Mouse (Mus musculus) lung, adult 18-20 months (tissue): Measurements from ENCODE around the gene Drosha.

Experiments used
- DNase-seq, 2 experiments: peaks; one replicate each; pipeline ENCODE4 v3.0.0; 2022; ENCODE audit warnings: mixed read lengths in 2 of 2

Gene Drosha

DNA sequence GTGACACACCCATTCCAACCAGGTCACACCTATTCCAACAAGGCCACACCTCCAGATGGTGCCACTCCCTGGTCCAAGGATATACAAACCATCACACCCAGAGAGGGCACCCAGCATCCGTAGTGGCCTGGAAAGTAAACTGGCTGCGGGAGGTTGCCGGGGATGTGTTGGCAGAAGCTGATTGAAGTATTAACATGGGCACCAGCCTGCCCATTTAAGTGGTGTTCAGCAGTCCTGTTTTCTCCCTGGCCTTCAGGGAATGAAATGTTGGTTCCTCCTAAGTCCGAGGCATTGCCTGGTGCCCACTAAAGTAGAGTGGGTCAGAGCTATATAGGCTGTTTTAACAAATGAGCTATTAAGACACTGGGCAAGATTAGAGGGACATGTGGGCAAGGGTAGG is 8.0 kb downstream of the Drosha start:
- DNase-seq = no peak

DNA sequence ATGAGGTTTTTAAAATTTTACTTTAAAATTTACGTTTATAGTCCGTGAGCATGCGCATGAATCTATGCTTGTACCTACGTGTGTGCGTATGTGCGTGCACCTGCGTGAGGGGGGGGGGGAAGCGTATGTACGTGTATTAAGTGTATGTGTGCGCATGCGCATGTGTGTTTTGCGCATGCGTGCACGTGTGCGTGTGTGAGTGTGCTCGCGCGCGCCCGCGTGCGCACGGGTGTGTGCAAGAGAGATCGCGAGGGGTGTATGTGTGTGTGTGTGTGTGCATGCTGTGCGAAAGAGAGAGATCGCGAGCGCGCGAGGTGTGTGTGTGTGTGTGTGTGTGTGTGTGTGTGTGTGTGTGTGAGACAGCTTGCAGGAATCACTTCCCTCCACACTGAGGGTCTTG is 8.8 kb downstream of the Drosha start:
- DNase-seq = no peak

DNA sequence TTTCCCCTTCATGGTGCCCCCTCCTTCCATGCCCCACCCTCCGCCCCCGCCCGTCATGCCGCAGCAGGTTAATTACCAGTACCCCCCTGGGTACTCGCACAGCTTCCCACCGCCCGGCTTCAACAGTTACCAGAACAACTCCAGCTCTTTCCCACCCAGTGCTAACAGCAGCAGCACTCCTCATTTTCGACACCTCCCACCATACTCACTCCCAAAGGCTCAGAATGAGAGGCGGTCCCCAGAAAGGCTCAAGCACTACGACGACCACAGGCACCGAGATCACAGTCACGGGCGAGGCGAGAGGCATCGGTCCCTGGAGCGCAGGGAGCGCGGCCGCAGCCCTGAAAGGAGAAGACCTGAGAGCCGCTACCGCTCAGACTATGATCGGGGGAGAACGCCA is 9.6 kb downstream of the Drosha start:
- DNase-seq = no peak

DNA sequence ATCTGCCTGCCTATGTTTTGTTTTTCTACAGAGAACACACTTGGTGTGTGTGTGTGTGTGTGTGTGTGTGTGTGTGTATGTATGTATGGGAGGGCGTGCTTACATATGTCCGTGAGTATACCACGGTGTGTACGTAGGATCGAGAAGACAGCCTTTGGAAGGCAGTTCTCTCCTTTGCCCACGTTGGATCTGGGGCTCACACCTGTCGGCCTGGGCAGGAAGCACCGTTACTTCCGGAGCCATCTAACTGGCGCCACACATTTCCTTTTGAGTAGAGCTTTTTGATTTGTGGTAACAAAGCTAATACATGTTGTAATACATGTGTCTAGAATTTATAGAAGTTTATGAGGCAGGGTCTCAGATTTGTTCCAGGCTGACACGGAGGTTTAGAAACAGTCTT is 16.1 kb downstream of the Drosha start:
- DNase-seq = no peak

DNA sequence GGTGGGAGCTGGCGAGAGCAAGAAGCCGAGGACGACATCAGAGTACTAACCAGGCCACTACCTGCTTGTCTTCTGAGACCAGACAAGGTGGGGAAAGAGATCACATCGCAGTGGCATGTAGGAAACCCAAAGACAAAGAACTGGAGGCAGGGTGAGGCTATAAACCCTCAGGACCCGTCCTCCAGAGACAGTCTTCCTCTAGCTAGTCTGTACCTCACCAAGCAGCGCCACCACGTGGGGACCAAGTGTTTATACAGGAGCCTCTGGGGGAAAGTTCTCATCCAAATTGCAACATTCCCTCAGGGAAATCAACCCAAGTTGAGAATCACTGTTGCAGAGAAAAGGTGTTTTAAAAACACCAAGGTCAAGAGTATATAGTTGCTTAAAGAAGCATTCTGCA is 18.2 kb downstream of the Drosha start:
- DNase-seq = no peak

- DNase-seq = no peak
Observed at GRCm38 (mm10) chr15:12848196-12848975, 23.8 kb downstream of the Drosha start.

GRCm38 (mm10) chr15:12849373-12849772 is 24.8 kb downstream of the Drosha start:
- DNase-seq = no peak

DNA sequence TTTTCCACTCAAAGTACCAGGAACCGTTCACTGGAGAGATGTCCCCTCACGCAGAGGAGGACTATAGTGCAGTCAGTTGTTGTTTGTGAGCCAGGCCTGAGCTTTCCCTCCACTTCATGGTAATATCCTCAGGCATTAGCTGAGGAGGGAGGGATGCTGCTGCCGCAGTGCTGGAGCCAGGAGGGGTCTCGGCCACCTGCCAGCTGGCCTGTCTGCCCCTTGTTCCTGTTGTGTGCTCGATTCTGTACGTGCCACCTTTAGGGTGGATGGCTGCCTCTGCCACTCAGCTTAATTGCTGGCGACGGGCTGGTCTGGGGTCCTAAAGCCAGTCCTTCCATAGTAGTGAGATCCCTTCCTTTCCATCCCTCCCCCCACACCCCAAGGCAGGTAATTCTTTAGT is 28.9 kb downstream of the Drosha start:
- DNase-seq = no peak

DNA sequence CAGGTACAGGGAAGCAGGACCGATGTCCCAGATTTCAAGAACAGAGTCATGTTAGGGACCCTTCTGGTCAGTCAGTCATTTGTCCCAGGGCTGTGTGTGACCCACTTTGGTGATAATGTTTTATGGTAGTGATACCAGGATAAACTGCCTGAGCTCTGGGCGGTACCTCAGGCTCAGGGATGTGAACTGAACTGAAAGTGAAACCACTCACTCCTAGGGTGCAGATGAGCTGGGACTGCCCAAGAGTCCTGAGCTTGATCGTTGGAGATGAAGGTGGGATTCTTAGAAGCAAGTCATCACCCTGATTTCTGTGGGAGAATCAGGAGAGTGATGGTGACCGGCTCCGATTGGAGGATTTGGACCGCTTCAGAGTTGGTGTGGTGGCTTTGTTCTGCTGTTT is 32.2 kb downstream of the Drosha start:
- DNase-seq = no peak

DNA sequence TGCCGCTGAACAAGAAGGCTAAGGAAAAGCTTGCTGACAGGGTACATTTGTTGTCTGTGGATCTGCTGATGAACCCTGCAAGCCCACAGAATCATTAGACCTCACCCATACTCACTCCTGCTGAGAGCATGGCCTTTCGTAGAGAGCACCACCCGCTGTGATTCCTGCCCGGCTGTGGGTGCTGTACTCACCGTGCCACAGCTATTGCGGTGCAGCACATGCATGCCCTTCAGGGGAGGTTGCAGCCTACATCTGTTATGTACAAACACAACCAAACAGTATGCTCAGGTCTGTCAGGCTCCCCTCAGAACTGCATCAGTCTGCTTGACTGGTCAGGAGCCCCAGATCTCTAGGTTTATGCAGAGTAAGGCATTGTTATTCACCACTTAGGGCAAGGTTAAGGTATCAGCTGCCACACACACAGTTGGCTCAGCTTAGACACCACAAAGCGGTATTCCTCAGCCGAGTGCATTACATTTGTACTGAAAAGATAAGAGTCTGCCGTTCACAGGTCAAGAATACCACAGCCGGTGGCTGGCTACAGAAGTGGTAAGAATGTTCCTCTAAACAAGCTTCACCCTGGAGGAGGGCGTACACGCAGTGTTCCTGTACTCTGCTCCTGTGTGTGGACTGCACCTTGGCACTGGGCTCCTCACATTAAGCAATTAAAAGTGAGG is 33.4 kb downstream of the Drosha start:
- DNase-seq = no peak

DNA sequence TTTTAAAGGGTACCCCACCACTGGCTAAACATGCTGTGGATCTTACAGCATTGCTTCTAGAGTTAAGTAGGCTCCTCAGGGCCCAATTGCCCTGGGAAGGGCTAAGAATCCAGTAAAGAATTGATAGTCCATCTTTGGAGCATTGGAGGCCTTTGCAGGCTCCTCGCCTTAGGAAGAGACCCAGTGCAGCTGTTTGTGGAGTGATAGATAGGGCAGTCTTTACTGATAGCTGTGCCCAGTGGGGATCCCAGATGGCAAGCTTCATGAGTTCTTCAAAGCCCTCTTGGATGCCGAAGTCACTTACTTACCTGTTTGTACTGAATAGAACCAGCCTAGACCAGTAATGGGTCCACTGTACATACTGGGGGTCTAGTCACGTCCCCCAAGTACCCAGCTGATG is 34.0 kb downstream of the Drosha start:
- DNase-seq = no peak

GRCm38 (mm10) chr15:12862061-12862460 is 37.4 kb downstream of the Drosha start:
- DNase-seq = no peak

GRCm38 (mm10) chr15:12863669-12864068 is 39.1 kb downstream of the Drosha start:
- no peak for DNase-seq

DNA sequence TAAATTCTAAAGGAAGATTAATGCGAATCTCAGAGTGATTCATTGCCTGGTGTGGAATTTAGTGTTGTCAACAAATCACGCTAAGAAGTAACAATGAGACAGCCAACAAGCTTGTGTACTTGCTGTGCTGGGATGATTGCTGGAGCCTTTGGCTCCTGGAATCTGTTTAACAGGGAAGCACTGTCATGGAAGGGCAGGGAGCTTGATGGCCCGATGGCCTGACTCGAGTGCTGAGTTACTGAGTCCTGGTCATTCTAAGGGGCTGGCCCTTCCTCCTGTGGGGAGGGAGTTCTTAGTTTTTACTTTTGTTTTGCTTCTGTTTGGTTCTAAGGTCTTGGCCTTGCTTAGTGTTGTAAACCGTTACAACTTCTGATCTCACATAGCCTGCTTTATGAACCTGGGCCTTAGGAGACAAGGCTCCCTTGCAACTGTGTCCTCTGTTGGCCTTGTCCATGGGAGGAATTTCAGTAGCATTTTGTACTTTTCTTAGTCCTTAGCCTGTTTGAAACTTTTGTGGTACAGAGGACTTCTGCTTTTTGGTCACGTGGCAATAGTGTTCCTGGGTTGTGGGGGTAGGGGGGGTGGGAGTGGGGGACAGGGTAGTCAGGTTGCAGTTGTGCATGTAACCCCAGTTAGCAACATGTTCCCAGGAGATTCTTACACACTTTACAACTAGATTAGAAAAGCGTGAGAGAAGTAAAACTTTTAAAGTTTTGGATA is 41.1 kb downstream of the Drosha start:
- DNase-seq = no peak

DNA sequence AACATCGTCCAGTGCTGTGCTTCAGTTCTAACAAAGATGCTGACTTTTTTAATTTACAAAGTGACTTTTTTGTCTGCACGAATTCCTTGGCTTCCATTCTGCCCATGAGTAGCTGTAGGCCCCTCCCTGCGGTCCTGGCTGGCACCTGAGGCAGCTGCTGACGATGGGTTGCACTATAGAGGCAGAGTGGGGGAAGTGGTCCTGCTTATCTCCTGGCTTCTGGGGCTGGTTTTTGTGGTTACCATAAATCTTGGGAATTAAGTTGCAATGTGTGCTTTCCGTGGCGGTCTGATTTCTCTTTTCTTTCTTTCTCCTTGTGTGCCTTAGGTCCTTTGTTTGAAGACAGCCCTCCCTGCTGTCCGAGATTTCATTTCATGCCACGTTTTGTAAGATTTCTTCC is 42.7 kb downstream of the Drosha start:
- DNase-seq = no peak

DNA sequence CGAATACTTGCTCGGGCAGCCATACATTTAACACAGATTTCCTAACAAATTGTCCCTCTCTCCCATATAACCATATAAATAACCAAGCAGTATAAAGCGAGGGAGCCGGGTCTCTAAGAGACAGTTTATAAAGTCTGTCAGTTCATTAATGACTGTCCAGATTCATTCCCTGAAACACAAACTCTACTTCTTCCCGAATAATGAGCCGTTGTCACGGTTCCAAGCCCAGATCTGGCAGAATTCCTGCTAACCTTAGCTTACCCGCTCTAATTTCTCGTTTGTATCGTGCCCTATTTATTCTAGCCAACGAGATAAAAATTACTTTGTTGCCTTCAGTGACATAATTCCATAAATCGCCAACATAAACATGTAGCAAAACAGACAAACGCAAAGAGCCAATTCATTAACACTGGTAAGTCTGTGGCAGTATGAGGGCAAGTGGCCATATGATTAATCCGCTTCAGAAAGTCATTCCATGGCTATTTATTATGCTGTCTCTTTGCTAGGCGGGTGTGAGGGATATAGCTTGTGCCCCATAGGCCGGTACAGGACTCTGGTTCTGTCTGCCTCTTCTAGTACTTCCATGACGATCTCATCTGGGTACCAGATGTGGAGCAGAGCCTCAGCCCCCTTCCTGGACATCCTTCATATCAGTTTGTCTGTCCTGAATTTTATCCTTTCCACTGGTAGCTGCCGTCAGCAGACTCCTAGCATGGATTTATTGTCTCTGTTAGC is 51.0 kb downstream of the Drosha start:
- DNase-seq = no peak

GRCm38 (mm10) chr15:12876266-12876665 is 51.7 kb downstream of the Drosha start:
- DNase-seq = no peak

GRCm38 (mm10) chr15:12876881-12877280 is 52.3 kb downstream of the Drosha start:
- no peak for DNase-seq

DNA sequence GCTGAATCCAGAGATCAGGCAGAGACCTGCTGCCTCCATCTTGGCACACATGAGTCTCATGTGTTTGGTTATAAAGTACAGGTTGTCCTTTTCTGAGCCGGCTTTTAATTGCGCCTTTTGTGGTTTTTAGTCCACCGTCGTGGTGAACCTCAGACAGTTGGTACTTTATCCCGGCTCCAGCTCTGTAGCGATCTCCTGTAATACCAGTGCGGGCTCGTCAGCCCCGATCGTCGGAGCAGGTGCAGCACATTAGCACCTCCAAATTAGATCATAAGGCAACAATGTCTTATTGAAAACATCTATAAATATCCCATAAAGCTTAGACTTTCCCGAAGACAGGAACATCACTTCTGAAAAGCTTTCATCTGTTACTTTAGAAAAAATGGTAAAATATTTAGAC is 53.3 kb downstream of the Drosha start:
- no peak for DNase-seq

DNA sequence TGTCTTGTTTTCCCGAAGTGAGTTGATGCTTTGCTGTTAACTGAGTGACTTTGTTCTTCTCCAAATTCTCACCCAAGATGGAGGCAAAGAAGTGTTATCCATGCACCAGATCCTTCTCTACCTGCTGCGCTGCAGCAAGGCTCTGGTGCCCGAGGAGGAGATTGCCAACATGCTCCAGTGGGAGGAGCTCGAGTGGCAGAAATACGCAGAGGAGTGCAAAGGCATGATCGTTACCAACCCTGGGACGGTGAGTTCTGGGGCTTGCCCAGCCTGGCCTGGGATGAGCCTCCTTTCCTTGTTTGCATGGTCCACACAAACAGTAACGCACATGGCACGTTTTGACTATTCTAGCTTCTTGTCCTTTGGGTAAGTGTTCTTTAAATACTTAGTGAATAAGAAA is 54.0 kb downstream of the Drosha start:
- no peak for DNase-seq

- DNase-seq = no peak
Observed at GRCm38 (mm10) chr15:12879937-12880336, 55.3 kb downstream of the Drosha start.

DNA sequence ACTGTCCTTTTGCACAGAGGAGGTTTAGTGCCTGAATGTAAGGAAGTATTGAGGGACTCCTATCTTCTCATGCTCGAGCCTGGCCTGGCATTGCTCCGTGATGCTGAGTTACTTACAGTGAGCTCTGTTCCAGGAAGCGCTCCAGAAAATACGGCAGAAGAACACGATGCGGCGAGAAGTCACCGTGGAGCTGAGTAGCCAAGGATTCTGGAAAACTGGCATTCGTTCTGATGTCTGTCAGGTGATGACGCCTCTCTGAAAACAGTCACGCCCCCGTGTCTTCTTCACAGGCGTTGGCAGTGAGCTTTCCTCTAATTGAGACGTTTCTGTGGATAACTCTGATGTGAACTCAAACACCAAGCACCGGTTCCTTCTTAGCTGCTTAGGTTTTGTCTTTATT is 60.2 kb downstream of the Drosha start:
- DNase-seq = no peak

GRCm38 (mm10) chr15:12885361-12885760 is 60.7 kb downstream of the Drosha start:
- no peak for DNase-seq
